Mouse (Mus musculus) liver, adult 2 months (tissue): ENCODE results near the gene Gcnt2. TPM values are rescaled to one million over a fixed set of nuclear protein-coding genes. Genes with fewer than 3 reads are reported as not detected.
A peak's percentile ranks its signal among the peaks of the same experiment; 100 is the strongest.

Experiments
- DNase-seq: peaks from one replicate; pipeline ENCODE4 v3.0.0-alpha.2; 2011; ENCODE audit warnings: low read depth, low spot score; ENCODE audit errors: extremely low read depth
- H3K27ac ChIP-seq: fragments of 200-500 bp; replicated peaks from 2 replicates; pipeline ENCODE4 v1.5.1; 2012; ENCODE audit warnings: low read depth, mild to moderate bottlenecking, control low read depth, inconsistent platforms, low read length; ENCODE audit not compliant: insufficient read depth
- H3K27me3 ChIP-seq: fragments of 200-500 bp; 2 replicates; pipeline ENCODE4 v1.6.1; 2012; ENCODE audit warnings: mild to moderate bottlenecking, moderate library complexity, low read length, inconsistent platforms; ENCODE audit not compliant: control insufficient read depth, insufficient read depth
- H3K36me3 ChIP-seq: fragments of 200-500 bp; 2 replicates; pipeline ENCODE4 v1.6.1; 2012; ENCODE audit warnings: low read length, inconsistent platforms; ENCODE audit not compliant: control insufficient read depth, insufficient read depth
- H3K4me1 ChIP-seq: fragments of 200-500 bp; 2 replicates; pipeline ENCODE4 v1.6.1; 2011; ENCODE audit warnings: low read length; ENCODE audit not compliant: control insufficient read depth, insufficient read depth
- H3K4me3 ChIP-seq: fragments of 200-500 bp; 2 replicates; pipeline ENCODE4 v1.5.1; 2011; ENCODE audit warnings: low read depth, mild to moderate bottlenecking, control low read depth, low read length, moderate library complexity; ENCODE audit not compliant: insufficient read depth
- H3K79me2 ChIP-seq: fragments of 200-500 bp; 2 replicates; pipeline ENCODE4 v1.6.1; 2012; ENCODE audit warnings: inconsistent platforms, mild to moderate bottlenecking, low read length, moderate library complexity; ENCODE audit not compliant: control insufficient read depth, insufficient read depth
- H3K9ac ChIP-seq: fragments of 200-500 bp; 2 replicates; pipeline ENCODE4 v1.6.1; 2012; ENCODE audit warnings: low read depth, mild to moderate bottlenecking, control low read depth, inconsistent platforms, low read length
- CTCF ChIP-seq: fragments of 200-500 bp; IDR thresholded peaks from 2 replicates; pipeline ENCODE4 v1.5.1; 2011; ENCODE audit warnings: low read depth, low read length, control low read depth
- POLR2A ChIP-seq: fragments of 200-500 bp; IDR thresholded peaks from 2 replicates; pipeline ENCODE4 v1.6.1; 2011; ENCODE audit warnings: low read length, control low read depth; ENCODE audit not compliant: insufficient read depth; ENCODE audit errors: extremely low read depth
- WGBS: fragments of 180-500 bp; shearing (Covaris S2); methylation state at CpG from one replicate; pipeline ENCODE4 v1.1.7; 2018; 5-methylcytosine and 5-hydroxymethylcytosine counted together
- polyA plus RNA-seq: library from polyadenylated mRNA; depleted of rRNA; stranded (reverse); fragments of >200 nt; gene quantifications from 2 replicates; pipeline ENCODE4 v1.2.3, GENCODE M21; 2012
- total RNA-seq: library from RNA; depleted of rRNA; stranded (reverse); fragments of >200 nt; gene quantifications from 2 replicates; pipeline ENCODE4 v1.2.3, GENCODE M21; 2014

Gcnt2 gene
- total and polyA plus RNA-seq, 2 experiments, result 2.8 to 14.7 TPM

GRCm38 (mm10) chr13:40971831-40972230 lies 112.3 kb downstream of the Gcnt2 start:
- 64% methylated on average over 2 of the region's 2 CpGs for WGBS
- no peak overlapping the region for H3K27ac ChIP-seq
- H3K4me1 ChIP-seq, result peaks cover 3% of the 10 kb centered on the region
- H3K27me3 ChIP-seq, result no peaks in the 10 kb centered on the region
- no peaks in the 10 kb centered on the region for H3K79me2 ChIP-seq
- H3K4me3 ChIP-seq, result no peak overlapping the region
- no peak overlapping the region for H3K9ac ChIP-seq
- TF ChIP-seq POLR2A (no peak), CTCF (no peak)
- no peaks in the 10 kb centered on the region for H3K36me3 ChIP-seq
- DNase-seq, result no peak

GRCm38 (mm10) chr13:40972976-40973375 lies 113.4 kb downstream of the Gcnt2 start:
- TF ChIP-seq CTCF (no peak), POLR2A (no peak)
- 96% methylated on average over 5 of the region's 5 CpGs for WGBS
- no peak overlapping the region for H3K4me3 ChIP-seq
- DNase-seq, result no peak
- H3K36me3 ChIP-seq, result no peaks in the 10 kb centered on the region
- H3K9ac ChIP-seq, result no peak overlapping the region
- no peaks in the 10 kb centered on the region for H3K27me3 ChIP-seq
- H3K79me2 ChIP-seq, result no peaks in the 10 kb centered on the region
- H3K4me1 ChIP-seq, result peaks cover 3% of the 10 kb centered on the region
- H3K27ac ChIP-seq, result no peak overlapping the region

GRCm38 (mm10) chr13:40977609-40978008 lies 118.1 kb downstream of the Gcnt2 start:
- TF ChIP-seq CTCF (peak; percentile 92), POLR2A (no peak)
- Histone ChIP-seq H3K4me3 (no peak overlapping the region), H3K79me2 (no peaks in the 10 kb centered on the region), H3K9ac (no peak overlapping the region), H3K27me3 (no peaks in the 10 kb centered on the region), H3K27ac (no peak overlapping the region), H3K36me3 (no peaks in the 10 kb centered on the region), H3K4me1 (0 out of 2 replicates have a peak, but pooled peaks cover 2% of the 10 kb centered on the region)
- 33% methylated on average over 7 of the region's 7 CpGs for WGBS
- peak; percentile 45 for DNase-seq

- Histone ChIP-seq H3K4me1 (0 out of 2 replicates have a peak, but pooled peaks cover 2% of the 10 kb centered on the region), H3K36me3 (no peaks in the 10 kb centered on the region), H3K79me2 (no peaks in the 10 kb centered on the region), H3K27me3 (no peaks in the 10 kb centered on the region), H3K27ac (no peak overlapping the region), H3K9ac (no peak overlapping the region), H3K4me3 (no peak overlapping the region)
- peak; percentile 33 for DNase-seq
- 56% methylated on average over 4 of the region's 4 CpGs for WGBS
- no peak for TF ChIP-seq CTCF
- TF ChIP-seq POLR2A, result no peak
Observed at GRCm38 (mm10) chr13:40978652-40979051, 119.1 kb downstream of the Gcnt2 start.

- WGBS, result 5% methylated on average over 2 of the region's 2 CpGs
- Histone ChIP-seq H3K4me1 (0 out of 2 replicates have a peak, but pooled peaks cover 2% of the 10 kb centered on the region), H3K36me3 (no peaks in the 10 kb centered on the region), H3K27me3 (no peaks in the 10 kb centered on the region), H3K4me3 (no peak overlapping the region), H3K79me2 (no peaks in the 10 kb centered on the region), H3K9ac (no peak overlapping the region), H3K27ac (no peak overlapping the region)
- TF ChIP-seq POLR2A (no peak), CTCF (0 out of 2 replicates have a peak, but pooled peaks have one; percentile 15)
- peak; percentile 83 for DNase-seq
Observed at GRCm38 (mm10) chr13:40979321-40979720, 119.8 kb downstream of the Gcnt2 start.

GRCm38 (mm10) chr13:40982759-40983158 lies 123.2 kb downstream of the Gcnt2 start:
- H3K27me3 ChIP-seq, result no peaks in the 10 kb centered on the region
- no peak overlapping the region for H3K9ac ChIP-seq
- DNase-seq, result no peak
- TF ChIP-seq POLR2A (no peak), CTCF (no peak)
- no peak overlapping the region for H3K27ac ChIP-seq
- no peaks in the 10 kb centered on the region for H3K79me2 ChIP-seq
- H3K4me1 ChIP-seq, result 0 out of 2 replicates have a peak, but pooled peaks cover 2% of the 10 kb centered on the region
- H3K36me3 ChIP-seq, result no peaks in the 10 kb centered on the region
- H3K4me3 ChIP-seq, result no peak overlapping the region
- WGBS, result 94% methylated on average over 1 of the region's 1 CpGs
